Mouse (Mus musculus) kidney, postnatal 4 days (tissue): ENCODE measurements around the gene Foxf1.

Experiments
- DNase-seq, 2 experiments: peaks; one replicate each; pipeline ENCODE4 v3.0.0; 2021; ENCODE audit warnings: mixed read lengths in 2 of 2

The Foxf1 gene

DNA sequence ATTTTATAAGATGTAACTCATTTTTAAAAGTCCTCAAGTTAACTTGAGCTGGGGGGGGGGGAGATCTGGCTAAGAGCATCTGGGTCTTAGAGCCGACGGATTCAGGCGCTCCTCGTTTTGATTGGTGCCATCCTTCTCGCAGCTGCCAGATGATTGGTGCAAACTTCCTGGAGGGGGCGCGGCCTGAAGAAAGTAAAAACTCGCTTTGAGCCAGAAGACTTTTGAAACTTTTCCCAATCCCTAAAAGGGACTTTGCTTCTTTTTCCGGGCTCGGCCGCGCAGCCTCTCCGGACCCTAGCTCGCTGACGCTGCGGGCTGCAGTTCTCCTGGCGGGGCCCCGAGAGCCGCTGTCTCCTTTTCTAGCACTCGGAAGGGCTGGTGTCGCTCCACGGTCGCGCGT is 31.8 kb downstream of the Foxf1 start, which contains the start of gene Foxc2:
Gene Foxc2 (plus strand): TSS at position 224 of the 400 bp plus-strand sequence.
- DNase-seq = peak; percentile 91 to 95

DNA sequence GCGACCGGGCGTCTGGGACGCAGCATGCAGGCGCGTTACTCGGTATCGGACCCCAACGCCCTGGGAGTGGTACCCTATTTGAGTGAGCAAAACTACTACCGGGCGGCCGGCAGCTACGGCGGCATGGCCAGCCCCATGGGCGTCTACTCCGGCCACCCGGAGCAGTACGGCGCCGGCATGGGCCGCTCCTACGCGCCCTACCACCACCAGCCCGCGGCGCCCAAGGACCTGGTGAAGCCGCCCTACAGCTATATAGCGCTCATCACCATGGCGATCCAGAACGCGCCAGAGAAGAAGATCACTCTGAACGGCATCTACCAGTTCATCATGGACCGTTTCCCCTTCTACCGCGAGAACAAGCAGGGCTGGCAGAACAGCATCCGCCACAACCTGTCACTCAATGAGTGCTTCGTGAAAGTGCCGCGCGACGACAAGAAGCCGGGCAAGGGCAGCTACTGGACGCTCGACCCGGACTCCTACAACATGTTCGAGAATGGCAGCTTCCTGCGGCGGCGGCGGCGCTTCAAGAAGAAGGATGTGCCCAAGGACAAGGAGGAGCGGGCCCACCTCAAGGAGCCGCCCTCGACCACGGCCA is 32.5 kb downstream of the Foxf1 start:
- DNase-seq = peak; percentile 68 to 79

DNA sequence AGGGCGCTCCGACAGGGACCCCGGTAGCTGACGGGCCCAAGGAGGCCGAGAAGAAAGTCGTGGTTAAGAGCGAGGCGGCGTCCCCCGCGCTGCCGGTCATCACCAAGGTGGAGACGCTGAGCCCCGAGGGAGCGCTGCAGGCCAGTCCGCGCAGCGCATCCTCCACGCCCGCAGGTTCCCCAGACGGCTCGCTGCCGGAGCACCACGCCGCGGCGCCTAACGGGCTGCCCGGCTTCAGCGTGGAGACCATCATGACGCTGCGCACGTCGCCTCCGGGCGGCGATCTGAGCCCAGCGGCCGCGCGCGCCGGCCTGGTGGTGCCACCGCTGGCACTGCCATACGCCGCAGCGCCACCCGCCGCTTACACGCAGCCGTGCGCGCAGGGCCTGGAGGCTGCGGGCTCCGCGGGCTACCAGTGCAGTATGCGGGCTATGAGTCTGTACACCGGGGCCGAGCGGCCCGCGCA is 33.0 kb downstream of the Foxf1 start:
- DNase-seq = peak; percentile 57 to 71

DNA sequence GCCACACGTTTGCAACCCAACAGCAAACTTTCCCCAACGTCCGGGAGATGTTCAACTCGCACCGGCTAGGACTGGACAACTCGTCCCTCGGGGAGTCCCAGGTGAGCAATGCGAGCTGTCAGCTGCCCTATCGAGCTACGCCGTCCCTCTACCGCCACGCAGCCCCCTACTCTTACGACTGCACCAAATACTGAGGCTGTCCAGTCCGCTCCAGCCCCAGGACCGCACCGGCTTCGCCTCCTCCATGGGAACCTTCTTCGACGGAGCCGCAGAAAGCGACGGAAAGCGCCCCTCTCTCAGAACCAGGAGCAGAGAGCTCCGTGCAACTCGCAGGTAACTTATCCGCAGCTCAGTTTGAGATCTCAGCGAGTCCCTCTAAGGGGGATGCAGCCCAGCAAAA is 33.7 kb downstream of the Foxf1 start:
- DNase-seq = peak; percentile 44 to 51

DNA sequence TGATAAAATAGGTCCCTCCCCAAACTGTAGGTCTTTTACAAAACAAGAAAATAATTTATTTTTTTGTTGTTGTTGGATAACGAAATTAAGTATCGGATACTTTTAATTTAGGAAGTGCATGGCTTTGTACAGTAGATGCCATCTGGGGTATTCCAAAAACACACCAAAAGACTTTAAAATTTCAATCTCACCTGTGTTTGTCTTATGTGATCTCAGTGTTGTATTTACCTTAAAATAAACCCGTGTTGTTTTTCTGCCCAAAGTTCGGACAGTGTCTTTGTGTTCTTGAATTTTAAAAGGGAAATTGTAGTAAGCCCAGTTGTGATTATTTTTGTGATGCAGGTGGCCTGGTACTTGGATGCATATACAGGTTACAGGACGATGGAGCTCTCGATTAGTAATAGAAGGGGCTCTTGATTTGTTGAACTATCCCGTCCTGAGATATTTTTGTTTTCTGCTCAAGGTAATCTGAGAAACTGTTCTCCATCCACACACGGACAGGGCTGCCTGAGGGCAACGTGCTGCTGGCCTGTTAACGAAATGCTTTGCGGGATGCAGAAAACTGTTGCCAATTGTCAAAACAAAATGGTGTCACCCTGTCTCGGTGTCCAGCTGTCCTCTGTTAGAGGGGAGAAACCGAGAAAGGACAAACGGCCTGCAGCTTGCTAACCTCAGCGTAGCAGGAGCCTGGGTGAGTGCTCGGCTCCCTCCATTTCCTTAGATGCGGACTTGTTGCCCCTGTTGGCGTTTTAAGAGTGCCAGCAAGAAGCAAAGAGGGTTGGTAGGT is 34.6 kb downstream of the Foxf1 start:
- DNase-seq = peak in 1 of 2 experiments; percentile 52

DNA sequence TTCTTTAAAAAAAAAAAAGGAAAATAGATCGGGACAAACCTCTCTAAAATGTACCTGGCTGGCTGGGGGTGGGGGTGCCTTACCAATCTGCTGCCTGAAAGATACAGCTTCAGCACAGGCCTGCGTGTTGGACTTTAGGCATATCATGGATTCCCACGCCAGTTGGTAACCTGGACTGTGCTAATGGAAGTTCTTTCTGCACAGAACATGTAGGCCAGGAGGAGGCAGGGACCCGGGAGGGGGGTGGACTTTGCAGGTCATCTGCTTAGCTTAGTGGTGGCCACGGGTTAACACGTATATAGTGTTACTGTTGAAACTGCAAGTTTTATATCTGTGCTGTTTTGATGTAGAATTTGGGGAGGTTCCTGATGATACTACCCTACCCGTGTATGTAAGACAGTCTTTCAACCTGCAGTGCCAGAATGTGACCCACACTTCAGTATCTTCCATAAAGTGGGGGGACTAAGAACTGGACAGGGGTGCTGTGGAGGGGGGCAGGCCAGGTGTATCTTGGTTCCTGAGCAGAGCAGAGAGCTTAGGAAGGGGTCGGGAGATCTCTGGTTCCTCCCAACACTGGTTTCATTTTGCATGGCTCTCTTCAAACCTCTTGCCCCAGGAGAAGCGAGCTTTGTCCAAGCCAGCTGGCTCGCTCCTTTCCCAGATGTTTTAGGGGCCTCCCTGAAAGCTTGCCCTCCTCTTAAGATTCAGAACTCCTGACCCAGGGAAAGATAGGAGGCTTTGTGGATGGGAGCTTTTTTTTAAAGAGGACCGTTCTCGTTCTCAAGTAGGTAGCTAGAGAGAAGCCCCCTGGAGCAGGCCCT is 35.7 kb downstream of the Foxf1 start:
- DNase-seq = peak in 1 of 2 experiments; percentile 48

DNA sequence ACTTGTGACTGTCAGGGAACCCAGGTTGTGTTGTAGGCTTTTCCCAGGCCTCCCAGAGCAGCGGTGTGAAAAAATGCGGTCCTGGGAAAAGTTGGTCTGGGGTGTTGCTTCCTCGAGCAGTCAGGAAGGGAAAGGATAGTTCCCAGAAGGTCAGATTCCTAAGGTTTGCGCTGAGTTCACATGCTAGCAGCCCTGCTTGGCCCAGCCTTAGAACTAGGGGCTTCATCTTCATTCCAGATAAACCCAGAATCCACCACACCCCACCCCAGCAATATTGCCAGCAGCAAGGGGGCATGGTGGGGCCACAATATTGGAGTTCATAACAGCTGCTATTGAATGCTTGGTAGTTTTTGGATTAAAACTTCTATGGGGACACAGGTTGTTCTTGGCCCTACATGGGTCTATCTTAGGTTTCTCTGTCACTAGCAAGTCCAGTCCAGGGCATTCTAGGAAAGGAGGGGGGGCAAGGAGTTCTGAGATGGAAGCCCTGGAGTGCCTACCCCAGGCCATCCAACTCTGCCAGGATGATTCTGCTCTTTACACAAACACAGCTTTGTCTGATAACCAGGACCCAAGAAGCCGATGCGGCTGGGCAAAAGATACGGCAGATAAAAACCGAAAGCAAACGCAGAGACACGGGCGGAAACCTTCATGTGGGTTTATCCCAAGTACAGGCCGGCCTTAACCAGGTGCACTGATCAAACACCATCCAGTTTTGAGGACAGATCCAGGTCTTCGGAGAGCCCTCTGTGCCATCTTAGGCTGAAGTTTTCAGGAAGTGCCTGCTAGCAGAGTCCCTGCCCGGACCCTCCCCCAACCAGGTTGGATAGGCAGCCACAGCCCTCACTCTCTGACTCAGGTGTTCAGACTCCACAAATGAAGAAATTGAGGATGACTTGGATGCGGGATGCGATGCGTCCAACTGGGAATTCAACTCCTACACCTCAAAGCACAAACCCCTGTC is 36.6 kb downstream of the Foxf1 start:
- peak in 1 of 2 experiments; percentile 35 for DNase-seq

DNA sequence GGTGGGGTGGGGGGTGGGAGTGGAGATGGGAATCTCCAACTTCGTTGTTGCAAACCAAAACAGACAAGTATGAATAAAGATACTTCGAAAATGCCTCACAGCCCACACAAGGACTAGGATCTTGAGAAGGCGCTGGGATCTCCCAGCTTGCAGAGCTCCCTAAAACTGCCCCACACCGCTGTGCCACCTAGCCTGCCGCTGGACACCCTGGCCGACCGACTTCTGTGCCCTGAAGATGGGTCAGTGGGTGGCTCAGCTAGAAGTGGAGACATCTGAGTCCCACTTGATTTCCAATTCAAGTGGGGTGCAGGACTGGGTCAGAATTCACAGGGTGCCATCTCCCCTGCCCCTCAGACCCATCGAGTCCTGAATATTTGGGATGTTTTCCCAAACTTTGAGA is 37.5 kb downstream of the Foxf1 start:
- DNase-seq = no peak

DNA sequence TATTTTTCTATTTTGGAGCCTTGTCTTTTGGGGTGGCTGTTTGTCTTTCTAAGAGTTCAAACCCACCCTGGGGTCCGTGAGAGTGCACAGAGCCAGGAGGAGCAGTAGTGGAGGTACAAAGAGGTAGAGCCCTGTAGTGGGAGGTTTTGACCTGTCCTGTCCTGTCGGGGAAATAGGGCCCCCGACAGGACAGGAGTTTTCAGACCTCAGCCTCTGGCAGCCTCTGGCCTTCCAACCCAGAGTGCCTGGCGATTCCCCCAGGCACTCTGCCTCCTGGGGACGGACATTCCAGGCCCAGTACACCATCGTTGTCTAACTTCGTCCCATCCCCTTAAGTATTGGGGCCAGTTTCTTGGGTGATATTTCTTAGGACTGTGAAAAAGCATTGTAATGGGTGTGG is 38.2 kb downstream of the Foxf1 start:
- no peak for DNase-seq

DNA sequence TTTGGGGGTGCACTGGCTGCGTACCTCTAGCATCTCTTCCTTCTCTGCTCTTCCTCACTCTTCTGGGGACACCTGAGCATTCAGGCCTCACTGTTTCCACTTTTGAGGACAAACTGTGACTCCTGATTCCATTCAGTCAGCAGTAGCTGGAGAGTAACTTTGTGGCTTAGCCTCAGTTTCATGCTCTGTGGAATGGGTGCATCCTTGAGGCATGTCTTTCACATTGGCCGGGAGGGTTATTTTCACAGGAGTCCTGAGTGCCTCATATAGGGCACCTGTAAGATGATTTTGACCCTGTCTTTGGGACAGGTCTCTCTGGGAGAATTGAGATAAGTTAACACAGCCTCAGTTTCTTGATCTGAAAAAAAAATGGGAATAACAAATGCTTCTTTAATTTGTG is 38.9 kb downstream of the Foxf1 start:
- no peak for DNase-seq

DNA sequence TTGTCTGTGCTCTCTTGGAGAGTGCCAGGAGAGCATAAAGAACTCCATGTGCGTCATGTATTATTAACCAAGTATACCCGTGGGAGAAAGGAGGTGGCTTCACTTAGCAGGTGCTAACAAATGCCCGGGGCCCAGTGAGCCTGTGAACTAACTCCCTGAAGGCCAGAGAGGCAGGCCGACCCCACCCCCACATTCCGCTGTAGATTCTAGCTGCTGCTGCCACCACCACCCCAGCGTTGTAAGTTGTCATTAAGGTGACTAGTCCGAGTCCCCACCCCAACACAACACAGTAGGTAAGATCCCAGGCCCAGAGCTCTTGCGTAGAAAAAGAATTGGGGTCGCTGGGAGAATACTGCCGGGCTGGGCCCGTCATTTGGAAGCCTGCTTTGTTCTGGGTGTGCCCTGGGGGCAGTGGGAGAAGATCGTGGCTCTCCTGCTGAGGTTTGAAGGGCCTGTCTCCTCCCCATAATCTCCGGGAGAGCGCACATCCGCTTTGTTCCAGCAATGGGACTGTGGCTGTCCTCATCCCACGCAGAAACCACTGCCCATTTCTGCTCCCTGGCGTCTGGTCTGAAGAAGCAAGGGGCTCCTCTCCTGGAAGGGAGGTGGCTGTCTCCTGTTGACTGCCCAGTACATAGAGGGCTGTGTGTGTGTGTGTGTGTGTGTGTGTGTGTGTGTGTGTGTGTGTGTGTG is 40.5 kb downstream of the Foxf1 start:
- peak; percentile 69 to 82 for DNase-seq

DNA sequence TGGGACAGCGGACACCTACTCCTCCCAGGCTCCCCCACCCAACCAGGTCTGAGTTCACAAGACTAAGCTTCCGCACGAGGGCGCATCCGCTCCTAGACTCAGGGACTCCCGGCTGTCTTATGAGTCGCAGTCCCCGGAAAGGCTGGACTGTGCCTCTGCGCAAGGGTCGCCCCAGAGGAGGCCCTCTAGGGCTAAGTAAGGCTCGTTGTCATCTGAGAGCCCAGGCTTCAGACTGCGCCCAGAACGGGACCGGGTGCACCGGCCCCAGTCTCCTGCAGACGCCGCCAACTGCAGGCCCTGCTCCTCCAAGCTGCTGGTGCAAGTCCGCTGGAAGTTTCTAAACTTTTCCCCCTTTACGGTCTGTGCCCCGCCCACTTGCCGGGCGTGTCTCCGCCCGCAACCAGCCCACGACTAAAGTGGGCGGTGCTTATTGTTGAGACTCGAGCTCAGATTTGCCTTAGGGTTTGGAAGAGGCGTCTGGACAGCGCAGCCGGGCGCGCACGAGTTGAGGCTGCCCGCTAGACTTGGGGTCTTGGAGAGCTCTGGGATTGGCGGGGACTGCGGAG is 41.2 kb downstream of the Foxf1 start:
- peak; percentile 88 to 93 for DNase-seq

DNA sequence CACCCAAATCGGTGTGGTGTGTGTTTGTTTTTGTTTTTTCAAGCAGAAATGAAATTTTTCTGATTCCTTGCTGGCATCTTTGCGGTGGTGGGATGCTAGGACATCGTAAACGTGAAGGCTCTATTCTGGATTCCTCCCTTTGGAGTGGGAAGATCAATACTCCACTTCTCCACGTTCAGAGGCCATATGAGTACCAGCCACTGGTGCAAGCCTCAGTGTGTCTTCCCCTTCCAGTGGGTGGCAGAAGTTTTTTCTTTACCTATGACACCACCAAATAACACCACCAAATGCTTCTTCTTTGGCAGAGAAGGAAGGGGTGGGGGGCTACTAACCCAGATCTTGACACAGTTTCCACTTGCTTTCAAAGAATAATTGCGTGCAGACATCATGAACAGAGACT is 42.0 kb downstream of the Foxf1 start:
- no peak for DNase-seq

DNA sequence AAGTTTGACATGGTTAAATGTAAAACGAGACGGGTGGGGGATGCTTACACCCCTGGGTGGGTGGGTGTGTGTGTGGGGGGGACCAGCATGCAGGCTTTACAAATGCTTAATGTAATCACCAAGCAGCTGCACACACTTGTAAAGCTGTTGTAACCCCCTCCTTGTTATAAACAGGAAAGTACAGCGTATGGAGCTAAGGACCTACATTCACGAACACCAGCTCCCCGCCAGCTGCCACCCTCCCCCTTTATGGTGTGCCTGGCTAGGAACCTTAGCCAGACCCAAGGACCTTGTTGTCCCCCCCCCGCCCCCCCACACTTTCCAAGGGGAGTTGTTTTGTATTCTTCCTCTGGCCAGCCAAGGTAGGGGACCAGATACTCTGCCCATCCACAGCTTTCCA is 42.5 kb downstream of the Foxf1 start:
- DNase-seq = no peak

DNA sequence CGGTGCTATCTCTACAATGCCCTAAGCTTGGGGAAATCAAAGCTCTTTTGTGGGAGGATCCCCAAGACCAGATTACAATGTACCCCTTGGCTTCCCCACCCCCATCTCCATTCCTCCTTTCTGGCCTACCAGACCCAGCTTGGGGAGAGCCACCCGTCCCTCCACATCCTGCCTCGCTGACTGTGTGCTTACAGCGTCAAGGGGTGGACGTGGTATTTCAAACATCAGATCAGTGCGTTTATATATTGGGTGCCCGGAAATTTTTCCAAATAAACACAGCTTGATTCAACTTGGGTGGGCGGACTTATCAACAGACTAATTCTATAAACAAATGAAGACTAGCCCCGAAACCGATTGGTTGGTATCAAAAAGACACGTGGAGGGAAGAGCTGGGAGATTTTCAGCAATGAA is 43.1 kb downstream of the Foxf1 start:
- peak in 1 of 2 experiments; percentile 61 for DNase-seq

DNA sequence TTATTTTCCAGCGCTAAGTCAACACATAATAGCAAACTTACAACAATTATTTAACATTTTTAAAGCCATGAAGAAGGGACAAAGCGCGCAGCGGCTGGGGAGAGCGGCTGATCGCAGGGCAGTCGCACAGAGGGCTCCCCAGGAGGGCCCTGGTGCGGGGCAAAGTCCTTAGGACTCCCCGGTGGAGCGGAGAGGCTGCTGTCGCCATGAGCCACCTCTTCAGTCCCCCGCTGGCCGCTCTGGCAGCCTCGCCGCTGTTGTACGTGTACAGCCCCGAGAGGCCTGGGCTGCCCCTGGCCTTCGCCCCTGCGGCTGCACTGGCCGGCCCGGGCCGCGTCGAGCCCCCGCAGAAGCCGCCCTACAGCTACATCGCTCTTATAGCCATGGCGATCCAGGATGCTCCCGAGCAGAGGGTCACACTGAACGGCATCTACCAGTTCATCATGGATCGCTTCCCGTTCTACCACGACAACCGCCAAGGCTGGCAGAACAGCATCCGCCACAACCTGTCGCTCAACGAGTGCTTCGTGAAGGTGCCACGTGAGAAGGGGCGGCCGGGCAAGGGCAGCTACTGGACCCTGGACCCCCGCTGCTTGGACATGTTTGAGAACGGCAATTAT is 43.7 kb downstream of the Foxf1 start, which contains the start of gene Foxl1:
Gene Foxl1 (plus strand): TSS at position 185 of the 620 bp plus-strand sequence.
- peak; percentile 46 to 61 for DNase-seq

DNA sequence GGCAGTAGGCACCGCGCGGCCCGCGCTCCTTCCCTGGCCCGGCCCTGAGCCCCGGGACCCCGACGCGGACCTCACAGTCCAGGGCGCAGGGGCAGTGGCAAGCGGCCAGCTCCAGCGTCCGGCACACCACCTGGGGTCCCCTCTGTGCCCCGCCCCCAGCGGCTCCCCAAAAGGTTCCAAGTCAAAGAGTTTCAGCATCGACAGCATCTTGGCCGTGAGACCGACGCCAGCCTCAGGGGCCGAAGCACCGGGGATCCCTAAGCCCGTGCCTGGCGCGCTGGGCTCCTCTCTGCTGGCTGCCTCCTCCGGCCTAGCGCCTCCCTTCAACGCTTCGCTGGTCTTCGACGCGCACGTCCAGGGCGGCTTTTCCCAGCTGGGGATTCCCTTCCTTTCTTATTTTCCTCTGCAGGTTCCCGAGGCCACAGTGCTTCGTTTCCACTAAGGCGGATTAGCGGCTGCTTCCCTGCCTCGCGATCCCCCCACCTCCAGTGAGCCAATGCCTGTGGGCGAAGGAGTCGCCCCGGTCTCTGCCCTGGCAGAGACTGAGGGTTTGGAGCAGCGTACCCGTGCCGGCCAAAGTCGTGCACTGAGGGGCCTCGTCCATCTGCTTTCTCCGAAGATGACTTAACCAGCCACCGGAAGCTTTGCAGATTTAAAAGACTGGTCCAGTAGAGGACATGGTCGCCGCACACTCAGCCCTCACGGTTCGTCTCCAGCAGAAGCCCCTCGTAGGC is 44.5 kb downstream of the Foxf1 start:
- DNase-seq = peak; percentile 56 to 73

DNA sequence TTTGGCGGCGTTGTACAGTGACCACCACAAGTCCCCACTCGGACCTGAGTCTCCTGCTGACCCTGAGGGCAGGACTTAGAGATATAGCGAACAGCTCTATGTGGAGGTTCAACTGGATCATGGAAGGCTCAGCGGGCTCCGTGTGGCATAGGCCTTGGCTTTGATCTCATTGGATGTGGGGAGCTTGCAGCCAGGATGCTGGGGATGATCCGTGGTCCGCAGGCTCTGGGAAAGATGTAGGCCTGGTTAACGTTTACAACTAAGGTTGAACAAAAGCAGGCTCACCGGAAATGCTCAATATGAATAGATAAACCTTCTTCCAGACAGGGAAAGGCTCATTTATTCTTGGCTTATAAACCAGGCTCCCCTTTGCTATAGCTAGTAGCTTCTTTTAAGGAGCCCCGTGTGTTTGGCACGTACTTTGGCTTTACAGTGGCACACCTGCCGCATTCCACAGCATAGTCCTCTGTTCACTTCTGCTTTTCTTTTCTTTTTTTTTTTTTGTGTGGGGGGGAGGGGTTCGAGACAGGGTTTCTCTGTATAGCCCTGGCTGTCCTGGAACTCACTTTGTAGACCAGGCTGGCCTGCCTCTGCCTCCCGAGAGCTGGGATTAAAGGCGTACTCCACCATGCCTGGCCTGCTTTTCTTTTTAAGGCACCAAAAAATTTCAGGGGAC is 45.2 kb downstream of the Foxf1 start:
- DNase-seq = no peak

DNA sequence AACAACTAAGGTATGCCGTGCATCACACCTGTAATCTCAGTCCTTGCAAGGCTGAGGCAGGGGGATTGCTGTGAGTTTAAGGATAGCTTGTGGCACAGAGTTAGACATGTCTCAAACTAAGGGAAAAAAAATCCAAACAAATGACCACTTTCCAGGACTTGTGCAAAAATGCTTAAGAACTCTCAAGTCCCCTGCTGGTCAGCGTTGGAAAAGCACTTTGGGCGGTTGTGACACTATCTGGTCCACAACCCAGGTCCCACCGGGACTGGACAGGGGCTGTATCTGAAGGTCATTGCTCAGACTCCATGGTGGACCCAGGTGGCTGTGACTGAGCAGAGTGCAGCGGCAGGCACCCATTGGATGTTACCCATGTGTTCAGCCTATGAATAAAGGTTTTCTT is 46.3 kb downstream of the Foxf1 start:
- DNase-seq = peak; percentile 81 to 83
